Mouse (Mus musculus): Measurements from ENCODE around the gene Top1.

Gene Top1

DNA sequence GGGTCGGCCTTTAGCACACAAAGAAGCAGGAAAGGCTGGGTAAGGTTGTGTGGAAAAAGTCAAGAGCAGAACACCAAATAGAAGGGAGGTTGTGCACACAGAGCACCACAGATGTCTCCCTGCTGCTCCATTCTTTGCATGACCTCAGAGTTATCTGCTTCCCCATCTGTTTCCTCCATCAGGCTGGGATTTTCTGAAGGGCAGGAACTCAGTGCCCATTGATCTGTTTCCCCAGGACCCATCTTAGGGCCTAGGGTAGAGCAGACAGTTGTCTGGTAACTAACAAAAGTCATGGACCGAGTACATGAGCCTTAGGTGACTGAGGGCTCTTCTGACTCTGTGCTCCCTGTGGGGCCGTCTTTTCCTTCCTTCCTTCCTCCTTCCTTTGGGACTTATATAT lies 95.9 kb downstream of the Top1 start:
- no peak for DNase-seq (ENCODE audit: low spot score in 2 of 2)

- DNase-seq (ENCODE audit: low spot score in 2 of 2), result no peak
Measured at GRCm38 (mm10) chr2:160742161-160742609, 96.5 kb downstream of the Top1 start.

DNA sequence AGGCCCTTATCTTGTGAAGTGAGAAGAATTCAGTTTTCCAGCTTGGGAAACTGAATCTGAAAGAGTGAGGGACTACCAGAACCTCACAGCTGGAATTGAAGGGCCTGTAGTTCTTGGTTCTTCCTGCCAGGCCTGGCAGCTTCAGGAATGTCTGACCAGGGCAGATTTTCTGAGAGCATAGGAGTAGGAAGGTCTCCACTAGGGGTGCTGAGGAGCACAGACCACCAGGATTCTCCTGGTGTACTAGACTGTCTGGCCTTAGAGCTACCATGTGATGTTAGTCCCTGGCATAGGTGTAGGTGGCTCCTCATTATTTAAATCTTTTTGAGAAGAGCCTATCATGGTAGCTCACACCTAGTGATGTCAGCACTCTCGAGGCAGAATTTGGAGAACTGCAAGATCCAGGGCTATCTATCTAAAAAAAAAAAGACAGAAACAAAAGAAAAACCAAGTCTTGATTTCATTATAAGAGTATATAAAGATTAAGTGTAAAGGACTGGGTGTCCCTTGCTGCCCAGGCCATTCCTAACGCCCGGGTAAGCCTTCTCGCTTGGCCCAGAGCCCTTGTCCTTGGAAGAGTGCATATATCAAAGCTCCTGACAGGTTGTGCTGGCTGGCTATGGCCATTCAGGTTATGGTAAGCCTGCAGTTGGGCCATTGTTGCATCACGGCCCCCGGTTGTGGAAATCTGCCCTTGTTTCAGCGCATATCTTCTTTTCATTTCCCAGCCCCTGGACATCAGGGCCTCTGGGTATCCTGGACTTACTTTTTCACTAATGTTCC lies 98.5 kb downstream of the Top1 start:
- DNase-seq (ENCODE audit: low spot score in 2 of 2), result peak; percentile 67 to 85

GRCm38 (mm10) chr2:160744823-160745210 lies 99.1 kb downstream of the Top1 start:
- DNase-seq (ENCODE audit: low spot score in 2 of 2), result no peak

DNA sequence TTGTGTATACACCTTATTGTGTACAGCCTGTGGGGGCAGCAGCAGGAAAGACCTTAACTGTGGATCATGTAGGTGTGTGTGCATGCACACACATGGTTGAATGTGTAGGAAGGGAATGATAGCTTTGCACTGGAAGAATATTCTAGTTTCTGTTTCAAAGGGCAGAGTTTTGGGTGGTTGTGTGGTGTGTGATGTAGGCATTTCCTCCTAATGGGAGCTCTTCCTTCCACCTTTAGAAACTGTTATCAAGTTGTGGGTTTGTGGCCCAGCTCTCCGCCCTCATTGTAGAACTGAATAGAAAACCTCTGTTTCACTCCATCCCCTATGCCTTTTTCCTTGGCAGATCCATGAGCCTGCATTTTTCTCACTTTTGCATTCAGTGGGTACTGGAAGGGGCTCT lies 99.8 kb downstream of the Top1 start:
- no peak for DNase-seq (ENCODE audit: low spot score in 2 of 2)

GRCm38 (mm10) chr2:160746637-160747036 lies 100.9 kb downstream of the Top1 start:
- no peak for DNase-seq (ENCODE audit: low spot score in 2 of 2)

DNA sequence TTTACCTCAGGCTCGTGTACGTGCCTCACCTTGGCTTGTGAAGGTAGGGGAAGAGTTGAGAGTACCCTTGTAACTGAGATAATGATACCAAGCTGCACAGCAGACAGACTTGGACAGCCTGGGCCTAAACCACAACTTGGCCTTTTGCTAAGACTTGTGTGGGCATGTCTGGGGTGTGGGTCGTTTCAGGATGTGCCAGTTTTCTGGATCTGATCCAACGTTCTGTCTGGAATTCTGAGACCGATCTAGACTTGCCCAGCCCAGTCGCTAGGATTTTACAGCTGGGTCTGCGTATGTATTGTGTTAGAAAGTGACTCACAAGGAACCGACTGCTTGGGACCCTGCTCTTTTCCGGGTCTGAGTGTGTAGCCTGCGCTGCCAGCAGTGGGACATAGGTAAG lies 101.4 kb downstream of the Top1 start:
- no peak for DNase-seq (ENCODE audit: low spot score in 2 of 2)

GRCm38 (mm10) chr2:160756583-160757203 lies 111.0 kb downstream of the Top1 start:
- DNase-seq (ENCODE audit: low spot score in 2 of 2), result no peak

DNA sequence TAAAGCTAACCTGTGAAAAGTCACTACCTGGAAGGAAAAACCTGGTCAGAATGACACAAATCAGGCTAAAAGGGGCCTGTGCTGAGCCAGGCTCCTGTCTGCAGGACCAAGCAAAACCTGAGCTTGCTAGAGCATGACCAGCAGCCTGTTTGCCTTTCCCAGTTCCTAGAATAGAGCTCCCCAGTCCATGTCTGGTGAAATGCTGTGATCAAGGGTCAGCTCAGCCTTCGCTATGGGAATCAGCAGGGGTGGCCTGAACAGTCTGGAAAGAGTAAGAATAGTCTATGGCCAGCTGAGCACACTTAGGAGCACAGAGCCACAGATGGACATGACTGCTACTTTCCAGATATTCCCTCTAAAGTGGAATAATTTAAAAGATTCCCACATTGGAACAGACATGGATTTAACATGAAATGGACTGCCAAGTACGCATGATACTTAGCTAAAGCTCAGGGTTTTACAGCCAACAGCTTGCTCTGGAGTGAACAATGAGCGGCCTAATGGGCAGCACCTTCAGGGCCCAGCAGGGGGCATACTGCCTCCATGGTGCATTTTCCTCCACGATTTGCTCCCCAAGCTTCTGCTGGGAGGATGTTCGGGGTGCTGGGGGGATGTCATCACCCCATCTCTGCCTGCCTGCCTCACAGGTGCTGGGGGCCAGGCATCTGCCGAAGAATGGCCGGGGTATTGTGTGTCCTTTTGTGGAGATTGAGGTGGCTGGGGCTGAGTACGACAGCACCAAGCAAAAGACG lies 114.9 kb downstream of the Top1 start:
- DNase-seq (ENCODE audit: low spot score in 2 of 2), result no peak

DNA sequence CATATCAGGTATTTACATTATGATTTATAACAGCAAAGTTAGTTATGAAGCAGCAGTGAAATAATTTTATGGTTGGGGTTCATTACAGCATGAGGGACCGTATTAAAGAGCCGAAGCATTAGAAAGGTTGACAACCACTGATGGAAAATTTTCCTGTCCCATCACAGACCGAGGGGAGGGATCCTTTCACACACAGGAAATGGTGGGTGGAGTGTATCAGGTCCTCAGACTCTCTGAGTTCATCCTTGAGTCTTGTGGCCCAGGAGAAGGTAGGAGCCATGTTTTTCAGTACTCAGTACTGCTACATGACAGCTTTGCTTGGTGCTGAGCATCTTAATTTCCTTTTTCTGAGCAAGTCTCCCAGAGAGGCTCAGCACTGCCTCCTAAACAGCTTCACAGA lies 118.1 kb downstream of the Top1 start:
- no peak for DNase-seq (ENCODE audit: low spot score in 2 of 2)

DNA sequence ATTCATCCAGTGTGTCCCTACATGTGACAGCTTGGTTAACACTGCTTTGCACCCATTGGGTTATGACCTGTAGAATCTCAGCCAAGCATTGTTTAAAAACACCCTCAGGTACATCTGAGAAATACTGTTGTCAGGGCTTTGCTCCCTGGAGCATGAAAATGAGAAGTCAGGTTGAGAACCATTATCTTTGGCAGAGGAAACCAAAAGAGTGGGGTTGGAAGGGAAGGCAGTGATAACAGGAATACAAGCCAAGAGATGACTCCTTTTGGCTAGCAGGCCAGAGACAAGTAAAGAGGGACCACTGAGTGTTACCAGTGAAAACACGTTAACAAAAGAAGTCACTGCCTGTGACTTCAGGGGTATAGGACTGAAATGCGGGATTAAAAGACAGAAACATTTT lies 118.7 kb downstream of the Top1 start:
- DNase-seq (ENCODE audit: low spot score in 2 of 2), result no peak

GRCm38 (mm10) chr2:160765096-160765495 lies 119.4 kb downstream of the Top1 start:
- no peak for DNase-seq (ENCODE audit: low spot score in 2 of 2)

DNA sequence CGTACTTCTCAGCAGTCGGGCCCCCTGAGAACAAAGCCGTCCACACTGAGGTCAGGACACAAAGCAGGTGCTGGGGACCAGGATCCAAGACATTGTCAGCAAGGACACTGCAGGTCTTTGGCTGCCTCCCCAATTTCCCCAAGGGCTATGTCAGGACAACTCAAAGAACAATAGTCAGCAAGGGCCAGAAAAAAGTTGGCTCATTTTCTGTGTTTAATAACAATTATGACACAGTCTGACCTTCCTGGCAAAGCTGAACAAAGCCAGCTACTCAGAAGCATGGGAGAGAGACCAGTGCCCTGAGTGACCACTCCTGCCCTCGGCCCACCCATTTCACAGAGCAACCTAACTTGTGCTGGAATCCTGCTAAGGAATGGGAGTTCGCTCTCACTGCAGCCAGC lies 120.7 kb downstream of the Top1 start:
- DNase-seq (ENCODE audit: low spot score in 2 of 2), result no peak

- no peak for DNase-seq (ENCODE audit: low spot score in 2 of 2)
Measured at GRCm38 (mm10) chr2:160767201-160767600, 121.5 kb downstream of the Top1 start.

- no peak for DNase-seq (ENCODE audit: low spot score in 2 of 2)
Measured at GRCm38 (mm10) chr2:160768097-160768695, 122.5 kb downstream of the Top1 start.

DNA sequence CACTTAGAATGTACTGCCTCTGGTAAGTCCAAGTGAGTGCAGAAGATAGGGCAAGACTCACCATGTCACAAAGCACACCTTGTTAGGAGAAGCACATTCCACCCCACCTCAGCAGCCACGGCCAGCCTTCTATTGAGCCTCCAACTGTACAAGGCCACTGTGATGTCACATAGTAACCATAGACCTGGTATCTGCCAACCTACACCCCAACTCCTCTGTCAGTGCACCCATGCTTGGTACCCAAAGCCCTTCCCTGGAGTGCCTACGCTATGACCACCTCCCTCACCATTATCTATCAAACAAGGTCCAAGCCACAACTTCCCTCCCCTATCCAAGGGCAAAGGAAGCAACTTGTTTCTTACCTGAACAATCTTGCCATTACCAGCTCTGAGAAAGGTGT lies 123.3 kb downstream of the Top1 start:
- no peak for DNase-seq (ENCODE audit: low spot score in 2 of 2)

- DNase-seq (ENCODE audit: low spot score in 2 of 2), result no peak
Measured at GRCm38 (mm10) chr2:160770409-160770808, 124.7 kb downstream of the Top1 start.

DNA sequence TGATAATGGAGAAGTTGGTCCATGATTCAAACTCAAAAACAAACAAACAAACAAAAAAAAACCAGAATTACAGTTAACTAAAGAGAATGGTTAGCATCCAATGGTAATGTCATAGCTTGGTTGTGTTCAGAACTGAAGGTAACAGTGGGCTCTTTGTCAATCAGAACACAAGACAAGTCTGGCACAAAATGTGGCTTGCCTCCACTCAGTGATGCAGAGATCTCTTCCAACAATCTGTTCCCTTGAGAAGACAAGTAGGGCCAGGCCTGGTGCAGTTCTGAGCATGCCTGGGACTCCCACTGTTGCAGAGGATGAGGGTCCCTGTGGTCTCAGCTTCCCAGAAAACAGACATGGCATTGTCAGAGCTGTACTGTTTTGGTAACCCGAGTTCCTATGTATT lies 125.2 kb downstream of the Top1 start:
- DNase-seq (ENCODE audit: low spot score in 2 of 2), result no peak

DNA sequence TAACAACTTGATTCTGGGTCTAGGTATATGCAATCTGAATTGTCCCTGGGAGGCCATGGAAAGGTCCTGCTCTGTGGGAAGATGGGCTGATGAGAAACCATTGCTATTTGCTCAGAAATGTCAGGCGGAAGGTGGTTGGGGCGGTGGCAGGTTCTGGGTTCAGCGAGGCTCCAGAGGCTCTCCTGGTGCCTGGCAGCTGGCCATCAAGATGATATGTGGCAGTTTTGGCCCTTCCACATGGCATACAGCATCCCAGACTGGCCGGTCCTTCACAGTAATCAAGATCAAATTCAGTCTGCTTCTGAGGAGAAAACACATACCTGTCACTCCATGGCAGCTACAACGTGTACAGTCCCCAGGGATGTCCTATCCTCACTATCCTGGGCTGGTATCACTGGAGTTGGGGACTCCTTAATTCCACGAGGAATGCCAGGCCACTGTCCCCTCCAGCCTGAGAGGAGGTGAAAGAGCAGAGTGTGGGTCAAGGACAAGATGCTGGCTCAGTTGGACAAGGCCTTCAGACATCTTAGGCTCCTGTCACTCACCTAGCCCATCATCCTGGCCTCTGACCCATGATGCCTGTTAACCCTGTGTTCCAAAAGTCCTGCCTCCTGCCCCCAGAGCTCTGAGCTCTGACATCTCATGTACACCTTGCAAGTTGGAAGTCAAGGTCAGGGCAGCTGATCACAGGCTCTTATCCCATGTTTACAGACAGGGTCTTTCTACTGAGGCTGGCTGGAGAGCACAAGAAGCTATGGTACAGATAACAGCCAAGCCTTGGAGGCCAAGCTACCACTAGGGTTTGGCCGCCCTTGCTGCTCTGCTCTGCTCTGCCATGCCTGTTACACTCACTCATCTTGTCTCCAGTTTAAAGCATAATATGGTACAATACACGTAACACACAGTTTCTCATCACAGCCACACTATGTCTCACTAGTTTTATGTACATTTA lies 125.9 kb downstream of the Top1 start:
- DNase-seq (ENCODE audit: low spot score in 2 of 2), result no peak

Data from spleen, postnatal 4 days (tissue).